Mouse (Mus musculus): Measurements from ENCODE around the gene Ppih.
"Not testable (repeated sequence)": the region's sequence is repeated elsewhere in the genome, so short reads cannot be mapped to it uniquely, and the experiment has no call there.

The Ppih gene

DNA sequence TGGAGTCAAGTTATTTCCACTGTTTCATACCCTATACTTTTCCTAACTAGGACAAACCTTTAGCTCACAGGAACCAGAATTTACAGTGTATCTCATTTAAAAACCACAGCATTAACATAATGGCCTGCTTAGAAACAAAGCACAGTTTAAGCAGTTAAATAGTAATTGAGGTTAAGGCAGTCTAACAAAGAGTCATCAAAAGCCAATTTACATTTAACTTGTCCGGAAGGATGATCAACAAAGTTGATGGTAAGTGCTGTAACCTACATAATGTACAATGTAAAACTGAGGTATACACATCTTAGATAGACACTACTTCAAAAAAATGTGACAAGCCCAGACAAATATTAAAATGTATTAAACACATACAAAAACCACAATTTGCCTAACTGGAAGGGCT is 28.4 kb downstream of the Ppih start:
- no peak for DNase-seq (ENCODE audit: low spot score)

DNA sequence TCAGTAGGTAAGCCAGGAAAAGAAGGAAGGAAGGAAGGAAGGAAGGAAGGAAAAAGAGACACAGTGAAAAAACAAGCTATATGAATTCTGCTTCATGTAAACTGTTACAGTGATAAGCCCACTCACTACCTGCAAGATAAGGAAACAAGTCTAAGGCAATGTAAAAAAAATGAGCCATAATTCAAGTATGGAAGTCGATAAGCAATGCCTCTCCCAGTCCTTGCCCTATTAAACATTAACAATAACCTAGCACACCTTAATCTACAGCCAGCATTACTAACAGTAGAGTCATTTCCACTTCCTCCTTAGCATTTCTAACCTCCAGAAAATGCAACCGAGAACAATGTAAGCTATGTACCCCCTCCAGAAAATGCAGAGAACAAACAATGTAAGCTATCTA is 35.0 kb downstream of the Ppih start:
- DNase-seq (ENCODE audit: low spot score): no peak

DNA sequence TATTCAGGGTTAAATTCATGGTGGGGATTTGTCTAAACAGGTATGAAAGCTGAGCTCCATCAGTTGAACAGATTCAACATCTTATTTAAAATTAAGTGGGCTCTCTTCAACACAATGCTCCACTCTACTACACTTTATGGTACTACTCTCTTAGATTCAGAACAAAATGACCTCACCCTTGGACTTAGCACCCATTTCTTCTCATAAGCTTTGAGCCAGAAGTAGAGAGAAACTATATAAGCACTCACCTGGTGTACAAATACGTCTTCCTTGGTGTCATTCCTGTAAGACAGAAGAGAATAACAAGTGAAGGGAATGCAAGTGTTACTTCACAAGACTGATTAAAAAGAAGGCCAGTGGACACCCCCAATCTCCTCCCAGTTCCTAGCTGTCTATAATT is 35.5 kb downstream of the Ppih start:
- no peak for DNase-seq (ENCODE audit: low spot score)

DNA sequence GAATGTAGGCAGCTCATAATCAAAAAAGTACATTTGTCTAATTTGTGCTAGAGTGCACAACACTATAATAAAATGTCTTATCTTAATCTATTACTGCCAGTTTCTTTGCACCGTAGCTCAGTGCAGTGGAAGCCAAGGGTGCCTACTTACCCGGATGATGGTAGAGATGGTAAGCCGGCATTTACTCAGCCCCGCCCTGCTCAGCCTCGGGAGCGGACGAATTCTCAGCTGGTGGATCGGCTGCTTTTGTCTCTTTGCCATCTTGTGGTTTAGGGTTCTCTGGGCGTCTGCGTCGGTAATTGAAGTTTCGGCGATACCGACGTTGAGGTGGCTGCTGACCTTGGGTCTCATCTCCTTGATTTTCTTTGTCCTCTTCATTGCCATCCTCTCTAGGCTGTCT is 41.6 kb downstream of the Ppih start:
- DNase-seq (ENCODE audit: low spot score): not testable (repeated sequence)

DNA sequence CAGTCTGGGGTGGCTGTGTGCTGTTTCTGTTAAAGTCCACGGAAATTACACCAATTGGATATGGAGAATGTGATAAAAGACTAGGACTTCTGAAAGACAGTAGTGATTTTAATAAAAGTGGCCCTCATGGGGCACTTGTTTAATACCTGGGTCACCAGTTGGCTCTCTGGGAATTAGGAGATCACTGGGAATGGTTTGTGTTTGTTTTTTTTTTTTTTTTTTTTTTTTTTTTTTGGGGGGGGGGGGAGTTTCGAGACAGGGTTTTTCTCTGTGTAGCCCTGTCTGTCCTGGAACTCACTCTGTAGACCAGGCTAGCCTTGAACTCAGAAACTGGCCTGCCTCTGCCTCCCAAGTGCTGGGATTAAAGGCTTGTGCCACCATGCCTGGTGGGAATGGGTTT is 44.6 kb downstream of the Ppih start:
- DNase-seq (ENCODE audit: low spot score): no peak

DNA sequence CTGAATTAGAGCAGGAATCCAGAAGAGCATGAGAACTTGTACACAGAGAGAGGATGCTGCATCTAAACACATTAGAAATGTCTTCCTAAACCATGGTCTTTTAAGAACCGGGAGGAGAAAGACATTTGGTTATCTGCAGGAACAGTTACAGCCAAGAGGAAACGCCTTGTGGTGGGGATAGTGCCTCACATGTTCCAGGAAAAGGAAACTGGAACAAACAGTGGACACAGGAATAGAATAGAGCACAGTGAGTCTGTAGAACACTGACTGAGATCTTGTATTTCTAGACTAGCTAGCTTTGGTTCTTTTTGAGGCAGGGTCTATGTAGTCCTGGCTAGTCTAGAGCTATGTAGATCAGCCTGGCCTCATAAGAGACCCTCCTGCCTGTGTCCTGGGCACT is 45.1 kb downstream of the Ppih start:
- no peak for DNase-seq (ENCODE audit: low spot score)

DNA sequence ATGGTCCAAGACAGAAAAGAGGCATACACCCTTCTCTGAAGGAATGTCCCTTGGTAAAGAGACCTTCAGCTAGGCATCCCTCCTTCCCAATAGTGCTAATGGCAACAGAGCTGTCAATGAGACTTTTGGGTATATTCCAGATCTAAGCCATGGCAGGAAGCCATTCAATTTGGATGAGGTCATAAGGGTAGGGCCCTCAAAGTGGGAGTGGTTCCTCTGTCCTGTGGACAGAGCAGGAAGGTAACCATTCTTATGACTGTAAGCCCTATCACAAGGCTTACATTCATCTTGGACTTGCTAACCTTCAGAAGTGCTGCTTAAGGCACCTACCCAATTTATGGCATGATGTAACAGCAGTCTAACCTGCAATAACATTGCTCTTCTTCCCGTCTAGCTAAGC is 45.7 kb downstream of the Ppih start:
- no peak for DNase-seq (ENCODE audit: low spot score)

DNA sequence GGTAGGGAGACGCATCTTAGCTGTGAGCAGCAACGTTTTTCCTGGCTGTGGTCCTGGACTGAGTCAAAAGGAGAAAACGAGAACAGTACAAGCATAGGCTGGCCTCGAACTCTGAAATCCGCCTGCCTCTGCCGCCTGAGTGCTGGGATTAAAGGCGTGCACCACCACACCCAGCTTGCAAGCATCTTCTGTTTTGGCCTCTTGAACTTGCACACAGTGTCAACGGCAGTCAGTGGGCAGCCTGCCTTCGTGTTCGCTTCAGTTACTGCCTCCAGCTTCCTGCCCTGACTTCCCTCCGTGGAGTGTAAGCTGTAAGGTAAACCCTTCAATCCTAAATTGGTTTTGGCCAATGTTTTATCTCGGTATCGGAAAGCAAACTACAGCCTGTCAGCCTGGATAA is 53.7 kb downstream of the Ppih start:
- DNase-seq (ENCODE audit: low spot score): no peak

DNA sequence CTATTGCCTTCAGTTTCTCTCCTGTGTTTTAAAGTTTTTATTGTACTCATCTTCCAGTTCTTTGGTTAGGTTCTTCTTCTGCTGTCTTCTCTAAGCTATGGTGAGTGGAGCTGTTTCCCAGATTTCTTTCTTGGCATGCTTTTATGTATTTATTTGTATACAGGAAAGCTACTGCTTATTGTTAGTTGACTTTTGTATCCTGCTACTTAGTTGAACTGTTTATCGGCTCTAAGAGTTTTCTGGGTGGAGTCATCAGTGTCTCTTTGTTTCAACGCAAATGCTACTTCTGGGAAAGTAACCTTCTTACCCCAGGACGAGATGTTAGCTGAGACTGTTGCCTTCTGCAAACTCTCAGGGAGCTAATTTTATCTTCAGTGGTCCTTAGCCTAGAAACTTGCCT is 56.9 kb downstream of the Ppih start:
- no peak for DNase-seq (ENCODE audit: low spot score)

DNA sequence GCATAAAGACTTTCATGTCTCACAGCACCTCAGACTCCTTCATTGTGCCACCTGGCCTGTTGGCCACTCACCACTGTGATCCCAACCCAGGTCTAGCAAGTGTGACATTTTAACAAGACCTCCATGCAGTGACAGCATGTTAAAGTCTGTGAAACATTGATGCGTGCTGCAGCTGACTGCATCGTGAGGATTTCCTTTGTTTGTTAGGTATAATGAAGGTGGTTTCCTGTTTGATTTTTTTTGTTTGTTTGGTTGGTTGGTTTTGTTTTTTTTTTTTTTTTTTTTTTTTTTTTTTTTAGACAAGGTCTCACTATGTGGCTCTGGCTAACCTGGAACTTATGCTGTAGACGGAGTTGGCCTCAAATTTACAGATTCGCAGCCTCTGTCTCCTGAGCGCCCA is 57.9 kb downstream of the Ppih start:
- DNase-seq (ENCODE audit: low spot score): no peak

DNA sequence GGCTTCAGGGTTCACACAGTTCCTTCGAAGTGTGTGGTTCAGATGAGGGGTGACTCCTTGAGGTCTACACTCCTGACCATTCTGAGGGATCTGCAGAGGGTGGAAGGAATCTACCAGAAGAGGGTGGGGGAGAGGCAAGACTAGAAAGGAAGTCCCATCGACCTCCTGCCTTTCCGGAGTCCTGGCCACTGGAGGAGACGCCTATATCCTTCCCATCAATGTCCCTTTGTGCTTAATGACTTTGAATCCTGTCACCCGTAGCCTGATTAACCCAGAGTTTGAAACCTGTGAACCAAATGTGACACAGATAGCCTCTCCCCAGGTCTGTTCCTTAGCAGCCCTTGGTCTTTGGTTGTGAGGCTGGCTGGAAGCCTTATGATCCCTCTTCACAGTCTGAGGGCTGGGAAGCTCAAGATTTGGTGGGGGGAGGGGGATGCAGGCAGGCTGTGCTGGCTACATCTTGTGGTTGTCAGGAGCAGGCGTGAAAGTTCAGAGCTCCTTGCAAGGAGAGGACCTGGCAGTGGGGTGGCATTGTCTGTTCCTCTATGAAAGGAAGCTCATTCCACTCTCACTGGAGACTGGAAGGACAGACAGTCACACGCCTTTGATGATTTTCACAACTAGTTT is 59.1 kb downstream of the Ppih start:
- no peak for DNase-seq (ENCODE audit: low spot score)

DNA sequence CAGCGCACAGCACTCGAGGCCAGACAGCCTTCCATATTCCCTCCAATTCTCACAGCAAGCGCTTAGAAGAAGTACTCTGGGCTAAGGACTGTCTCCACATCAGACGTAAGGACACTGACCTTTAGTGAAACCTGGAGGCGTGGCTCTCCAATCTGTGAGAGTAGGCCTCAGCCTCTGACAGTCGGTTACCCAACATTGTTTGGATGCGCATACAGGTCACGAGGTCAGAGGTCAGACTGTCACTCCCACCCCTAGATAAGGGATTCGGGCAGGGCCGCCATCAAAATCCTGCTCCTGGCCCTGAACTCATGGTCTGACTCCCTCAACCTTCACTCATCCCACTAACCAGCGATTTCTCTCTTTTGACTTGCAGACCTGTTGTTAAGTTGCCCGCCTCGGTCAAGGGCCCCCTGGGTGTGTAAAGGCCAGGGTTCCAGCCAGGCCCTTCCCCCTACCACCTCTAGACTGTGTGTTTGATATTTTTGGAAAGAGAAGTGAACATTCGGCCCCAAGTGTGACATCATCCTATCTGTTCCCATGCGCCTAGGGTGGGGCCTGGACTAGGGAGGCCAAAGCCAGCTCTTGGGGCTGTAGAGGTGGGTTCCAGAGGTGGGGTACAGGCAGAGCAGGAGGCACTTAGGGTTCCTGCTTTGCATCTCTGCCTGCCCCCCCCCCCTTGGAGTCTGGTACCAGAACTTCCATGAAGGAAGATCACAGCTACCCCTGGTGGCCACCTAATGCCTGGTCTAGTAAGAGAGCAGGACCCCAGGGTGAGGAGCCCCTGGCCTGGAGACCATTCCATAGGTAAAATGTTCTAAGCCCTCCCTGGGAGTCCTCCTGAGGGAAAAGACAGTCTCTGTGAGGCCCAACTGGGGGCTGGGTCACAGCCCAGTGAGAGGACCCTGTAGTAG is 60.7 kb downstream of the Ppih start:
- DNase-seq (ENCODE audit: low spot score): no peak

DNA sequence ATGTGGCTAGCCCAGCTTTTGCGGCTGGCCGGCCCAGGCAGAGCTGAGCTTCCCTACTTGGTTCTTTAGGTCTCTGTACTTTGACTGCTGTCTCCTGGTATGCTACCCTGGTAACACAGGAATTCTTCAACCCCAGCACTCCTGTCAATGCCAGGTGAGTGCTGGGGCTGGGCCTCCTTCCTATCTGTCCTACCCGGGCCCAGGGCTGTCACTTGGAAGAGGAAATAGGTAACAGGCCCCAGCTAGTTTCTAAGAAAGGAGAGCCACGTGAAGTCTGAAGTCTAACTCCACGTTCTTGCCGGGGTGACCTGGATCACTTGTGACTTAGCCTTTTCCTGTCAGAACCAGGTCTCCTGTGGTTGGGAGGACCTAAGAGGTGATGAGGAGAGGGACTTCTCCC is 63.3 kb downstream of the Ppih start:
- no peak for DNase-seq (ENCODE audit: low spot score)

DNA sequence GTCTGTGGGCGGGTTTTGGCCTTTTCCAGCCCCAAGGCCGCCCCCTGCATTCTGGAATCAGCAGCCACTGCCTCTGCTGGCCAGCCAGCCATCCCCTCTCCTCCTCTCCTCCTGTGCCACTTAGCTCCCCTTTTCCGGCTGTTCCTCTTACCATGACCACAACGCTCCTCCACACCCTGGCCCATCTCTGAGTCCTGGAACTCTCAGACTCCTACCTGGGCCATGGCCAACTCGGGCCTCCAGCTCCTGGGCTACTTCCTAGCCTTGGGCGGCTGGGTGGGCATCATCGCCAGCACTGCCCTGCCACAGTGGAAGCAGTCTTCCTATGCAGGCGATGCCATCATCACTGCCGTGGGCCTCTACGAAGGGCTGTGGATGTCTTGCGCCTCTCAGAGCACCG is 65.0 kb downstream of the Ppih start, which contains the start of gene Cldn19:
Cldn19 (plus strand) TSS at position 64 of the 400 bp plus-strand sequence.
- DNase-seq (ENCODE audit: low spot score): no peak

DNA sequence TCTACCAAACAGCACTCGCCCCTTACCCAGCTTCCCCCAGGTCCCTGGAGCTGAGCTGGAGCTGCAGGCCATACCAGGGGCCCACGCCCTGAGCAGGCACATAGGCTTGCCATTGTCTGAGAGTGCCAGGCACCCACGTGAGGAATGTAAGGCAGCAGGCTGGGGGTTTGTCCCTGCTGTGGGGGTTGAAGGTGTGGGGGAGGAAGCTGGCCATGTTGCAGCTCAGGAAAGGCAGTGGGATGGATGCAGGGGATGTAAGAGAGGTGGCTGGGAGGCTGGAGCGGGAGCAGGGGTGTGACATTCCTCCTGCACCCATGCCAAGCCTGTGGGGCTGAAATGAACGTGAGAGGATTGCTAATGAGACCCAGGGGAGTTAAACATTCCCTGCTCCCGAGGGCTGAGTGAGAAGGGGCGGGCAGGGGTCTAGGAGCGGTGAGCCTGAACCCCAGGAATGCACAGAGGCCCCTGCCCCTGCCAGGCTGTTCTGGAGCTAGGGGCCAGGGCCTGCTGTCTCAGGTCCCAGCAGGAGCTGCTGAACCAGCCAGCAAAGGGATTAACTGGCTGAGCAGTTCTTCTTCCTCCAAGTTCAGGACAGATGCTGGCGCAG is 66.2 kb downstream of the Ppih start:
- DNase-seq (ENCODE audit: low spot score): no peak

DNA sequence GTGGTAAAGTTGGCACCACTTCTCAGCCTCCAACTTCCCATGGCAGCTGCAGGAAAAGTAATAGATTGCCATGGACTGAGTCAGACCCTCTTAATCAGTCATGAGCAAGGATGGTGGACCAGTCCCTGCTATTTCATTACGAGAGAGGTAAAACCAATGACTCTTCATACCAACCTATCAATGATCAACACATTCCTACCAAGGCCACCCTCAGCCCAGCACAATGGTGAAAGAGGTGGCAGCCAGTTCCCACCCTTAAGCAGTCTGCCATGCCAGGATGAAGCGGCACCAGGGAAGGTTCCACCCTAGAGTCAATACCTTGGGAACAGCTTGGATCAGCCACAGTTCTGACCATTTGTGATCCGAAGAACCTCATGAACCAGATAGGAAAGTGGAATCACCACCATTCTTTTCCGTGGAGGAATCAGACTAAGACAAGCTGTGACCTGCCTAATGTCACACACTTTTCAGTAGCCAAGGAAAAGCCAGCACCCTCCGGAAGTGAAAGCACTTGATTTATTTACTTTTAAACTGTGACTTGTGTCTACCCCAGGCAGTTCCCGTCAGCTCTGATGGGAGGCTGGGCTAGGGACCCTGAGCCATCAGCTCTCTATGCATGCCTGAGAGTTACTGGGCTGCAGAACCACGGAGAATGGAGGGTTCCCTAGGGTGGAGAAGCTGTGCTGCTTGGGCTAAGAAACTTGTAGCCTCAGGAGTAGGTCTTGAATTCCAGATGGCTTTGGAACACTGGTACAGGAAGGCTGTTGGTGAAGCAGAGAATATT is 68.1 kb downstream of the Ppih start:
- DNase-seq (ENCODE audit: low spot score): no peak
